Mouse (Mus musculus) urinary bladder, postnatal 4 days (tissue): ENCODE results near the gene Bmp7.

Experiments
- DNase-seq, 2 experiments: peaks; one replicate each; pipeline ENCODE4 v3.0.0; 2021 to 2022; ENCODE audit warnings: low spot score in 2 of 2

Gene Bmp7

DNA sequence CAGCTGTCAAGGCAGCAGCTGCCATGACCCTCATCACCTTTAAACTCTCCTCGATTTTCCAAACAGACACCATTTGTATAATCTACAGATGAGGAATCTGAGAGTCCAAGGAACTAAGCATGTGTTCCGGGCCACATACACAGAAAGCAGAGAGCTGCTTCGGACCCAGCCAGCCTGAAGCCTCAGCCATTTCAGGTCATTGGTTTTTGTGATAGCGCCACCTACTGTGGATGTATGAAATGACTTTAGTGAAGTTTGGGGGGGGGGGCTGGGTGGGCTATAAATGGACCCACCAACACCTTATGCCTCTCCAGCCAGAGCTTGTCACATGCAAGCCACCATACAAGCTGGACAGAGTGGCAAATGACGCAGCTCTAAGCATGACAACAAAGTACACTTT is 8.9 kb upstream of the Bmp7 start:
- no peak for DNase-seq

DNA sequence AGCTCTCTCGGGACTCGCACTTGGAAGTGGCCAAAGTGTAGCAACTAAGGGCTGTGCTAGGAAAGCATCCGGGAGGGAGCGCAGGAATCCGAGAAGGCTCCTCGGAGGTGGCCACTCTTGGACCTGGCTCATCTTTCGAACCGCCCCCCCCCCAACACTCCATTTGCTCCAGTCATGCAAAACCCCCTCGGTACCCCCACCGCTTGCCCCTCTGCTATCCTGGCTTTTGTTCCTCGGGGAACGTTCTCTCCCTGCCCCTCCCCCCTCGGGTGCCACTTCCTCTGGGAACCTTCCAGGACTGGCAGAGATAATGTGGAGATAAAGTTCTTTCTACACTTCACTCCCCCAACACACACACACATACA is 660 bp upstream of the Bmp7 start:
- DNase-seq = no peak

DNA sequence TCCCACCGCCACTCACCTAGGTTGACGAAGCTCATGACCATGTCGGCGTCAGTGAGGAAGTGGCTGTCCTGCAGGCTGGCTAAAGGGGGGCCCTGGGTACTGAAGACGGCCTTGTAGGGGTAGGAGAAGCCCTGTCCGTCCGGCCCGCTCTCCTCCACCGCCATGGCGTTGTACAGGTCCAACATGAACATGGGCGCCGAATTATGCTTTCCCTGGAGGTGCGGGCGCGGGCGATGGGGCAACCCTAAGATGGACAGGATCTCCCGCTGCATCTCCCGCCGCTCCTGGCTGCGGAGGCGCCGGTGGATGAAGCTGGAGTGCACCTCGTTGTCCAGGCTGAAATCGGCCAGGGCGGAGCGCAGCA is 500 bp downstream of the Bmp7 start:
- no peak for DNase-seq

DNA sequence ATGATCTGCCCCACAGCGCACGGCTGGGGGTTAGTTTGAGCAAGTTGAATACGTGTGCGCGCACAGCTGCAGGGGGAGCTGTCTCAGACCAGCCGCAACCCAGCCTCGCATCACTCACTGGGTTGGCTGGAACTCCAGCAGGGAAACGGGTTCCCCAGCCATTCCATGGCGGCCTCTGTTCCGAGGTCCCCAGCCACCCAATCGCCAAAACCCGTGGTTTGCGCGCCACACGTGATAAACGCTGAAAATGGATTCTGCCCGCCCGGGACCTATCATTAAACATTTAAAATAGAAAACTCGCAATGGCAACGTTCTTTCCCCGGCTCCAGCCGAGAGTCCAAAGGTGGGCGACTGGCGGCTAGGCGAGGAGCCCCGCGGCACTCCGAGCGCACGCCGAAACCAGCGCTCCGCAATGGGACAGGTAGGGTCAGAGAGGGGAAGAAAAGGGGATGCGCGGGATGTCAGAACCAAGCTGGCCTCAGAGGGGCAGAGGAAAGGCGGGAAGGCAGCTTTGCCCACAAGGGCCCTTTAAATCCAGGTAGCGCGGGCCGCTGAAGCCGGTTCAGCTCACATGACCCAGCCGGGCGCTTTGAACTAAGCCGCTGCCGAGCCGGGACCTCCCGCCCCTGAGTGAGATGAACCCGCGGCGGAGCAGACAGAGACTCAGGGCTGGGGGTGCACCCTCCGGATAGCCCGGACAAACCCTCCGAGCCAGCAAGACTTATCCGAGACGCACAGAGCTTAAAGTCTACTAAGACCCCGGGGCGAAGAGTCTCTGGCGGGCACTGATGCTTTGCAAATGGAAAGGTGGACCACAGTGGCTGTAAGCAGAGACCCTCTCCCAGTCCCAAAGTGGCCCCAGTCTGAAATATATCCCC is 1.1 kb downstream of the Bmp7 start:
- no peak for DNase-seq

DNA sequence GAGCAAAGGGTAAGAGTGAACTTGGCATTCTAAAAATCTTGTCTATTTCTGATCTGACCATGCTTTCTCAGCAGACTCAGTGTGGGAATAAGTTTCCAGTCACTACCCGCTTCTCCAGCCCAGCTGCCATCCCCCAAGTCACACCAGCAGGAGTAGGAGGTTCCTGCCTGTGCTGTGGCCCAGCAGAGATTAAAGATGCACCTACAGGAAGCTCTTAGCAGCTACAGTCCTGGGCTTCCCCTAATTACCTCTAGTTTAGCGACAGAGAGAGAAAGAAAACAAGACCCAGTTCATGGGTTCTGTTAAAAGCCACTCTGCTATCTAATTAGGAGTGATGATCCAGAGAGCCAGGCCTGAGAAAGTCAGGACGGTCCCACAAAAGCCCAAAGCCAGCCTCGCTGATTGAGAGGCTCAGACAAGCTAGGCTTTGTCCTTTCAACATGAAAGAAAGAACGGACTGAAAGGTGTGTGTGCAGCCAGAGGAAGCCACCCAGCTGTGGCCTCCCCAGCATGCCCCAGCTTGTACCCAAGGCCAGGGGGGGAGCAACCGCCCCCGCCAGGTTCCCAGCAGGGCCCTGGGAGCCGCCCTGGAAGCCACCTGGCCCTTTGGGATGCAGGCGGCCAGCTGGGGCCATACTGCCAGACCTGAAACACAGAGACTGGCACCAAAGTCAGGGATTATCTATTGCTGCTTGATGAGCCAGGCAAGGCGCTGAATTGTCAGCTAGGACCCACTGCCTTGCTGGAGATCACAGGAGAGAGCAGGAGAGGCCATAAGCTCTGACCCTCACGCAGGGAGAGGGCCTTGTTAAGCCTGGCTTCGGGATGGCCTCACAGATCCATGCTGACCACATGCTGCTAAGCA is 2.6 kb downstream of the Bmp7 start:
- DNase-seq = no peak

DNA sequence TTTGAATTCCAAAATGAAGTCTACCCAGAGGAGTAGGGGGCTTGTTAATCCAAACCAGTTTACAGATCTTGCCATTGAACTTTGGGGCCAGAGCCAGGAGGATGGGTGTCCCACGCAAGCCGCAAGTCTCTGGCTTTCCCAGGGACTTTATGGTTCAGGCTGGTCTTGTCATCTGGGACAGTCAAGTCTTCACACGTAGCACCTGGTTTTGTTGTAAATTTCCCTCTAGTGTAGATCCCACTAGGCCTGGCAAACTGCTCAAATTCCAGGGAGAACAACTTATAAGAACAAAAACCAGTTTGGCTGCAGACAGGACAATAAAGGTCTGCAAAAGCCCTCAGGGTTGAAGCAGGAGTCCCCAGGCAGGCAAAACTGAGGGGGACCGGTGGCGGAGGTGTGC is 3.3 kb downstream of the Bmp7 start:
- DNase-seq = no peak

DNA sequence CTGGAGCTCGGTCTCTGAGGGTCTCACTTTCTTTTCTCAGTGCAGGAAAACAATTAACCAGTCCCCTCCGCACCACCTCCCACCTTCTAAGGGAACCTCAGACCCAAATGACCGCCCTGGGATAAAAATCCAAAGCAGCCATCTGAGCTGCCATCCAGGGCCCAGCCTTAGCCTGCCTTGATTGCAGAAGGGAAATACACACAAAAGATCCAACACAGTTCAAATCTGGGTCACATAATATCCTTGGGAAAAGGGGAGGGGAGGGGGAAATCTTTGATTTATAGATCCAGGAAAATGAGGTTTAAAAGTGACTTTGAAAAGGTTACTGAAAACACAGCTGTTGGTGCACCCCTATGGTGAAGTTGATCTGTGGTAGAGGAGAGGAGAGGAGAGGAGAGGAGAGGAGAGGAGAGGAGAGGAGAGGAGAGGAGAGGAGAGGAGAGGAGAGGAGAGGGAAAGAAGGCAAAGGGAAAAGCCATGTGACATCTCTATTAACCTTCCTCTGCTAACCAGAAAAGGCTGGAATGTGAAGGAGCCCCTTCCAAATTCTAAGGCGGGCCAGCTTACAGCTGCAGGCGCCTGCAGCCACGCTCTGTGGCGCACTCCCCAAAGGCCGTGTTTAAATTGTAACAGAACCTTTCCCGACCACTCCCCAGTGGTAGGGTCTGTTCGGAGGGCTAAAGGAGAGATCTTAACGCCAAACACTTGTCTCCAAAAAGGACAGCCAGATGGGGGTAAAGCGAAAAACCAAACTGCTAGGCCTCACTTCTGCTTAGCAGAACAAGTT is 4.2 kb downstream of the Bmp7 start:
- DNase-seq = no peak

DNA sequence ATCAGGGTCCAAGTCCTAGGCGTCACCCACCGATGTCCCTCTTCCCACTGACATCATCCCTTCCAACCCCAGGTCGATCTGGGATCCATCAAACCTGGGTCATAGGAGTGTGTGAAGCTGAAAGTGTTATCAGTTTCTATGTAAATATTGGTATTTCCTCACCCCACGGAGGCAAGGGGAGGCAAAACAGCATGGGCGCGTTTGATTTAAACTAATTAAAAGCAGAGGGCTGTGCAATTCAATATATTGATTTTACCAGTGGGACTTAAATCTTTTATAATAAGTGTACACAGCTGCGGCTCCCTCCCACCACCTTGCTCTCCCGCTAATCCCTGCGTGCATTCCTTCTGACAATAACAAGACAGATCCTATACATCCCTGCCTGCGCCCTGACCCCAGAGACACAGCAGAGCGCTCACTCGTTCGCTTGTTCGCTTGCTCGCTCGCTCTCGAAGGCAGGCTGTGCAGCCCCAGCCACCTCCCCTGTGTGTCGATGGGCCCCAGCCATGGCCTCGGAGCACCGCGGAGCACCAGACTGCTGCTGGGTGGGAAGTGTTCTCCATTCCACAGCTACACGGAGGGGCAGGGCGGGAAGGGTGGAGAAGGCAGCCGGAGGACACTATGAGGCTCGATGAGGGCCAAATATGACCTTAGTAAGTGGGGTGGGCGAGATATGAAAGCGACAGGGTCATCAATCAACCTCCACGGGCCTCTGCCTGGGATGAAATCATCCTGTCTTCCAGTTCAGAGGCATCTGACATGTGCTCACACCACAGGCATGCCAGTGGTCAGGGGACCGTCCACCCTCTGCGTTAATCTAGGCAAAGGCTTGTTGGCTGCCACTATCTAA is 5.0 kb downstream of the Bmp7 start:
- DNase-seq = no peak

DNA sequence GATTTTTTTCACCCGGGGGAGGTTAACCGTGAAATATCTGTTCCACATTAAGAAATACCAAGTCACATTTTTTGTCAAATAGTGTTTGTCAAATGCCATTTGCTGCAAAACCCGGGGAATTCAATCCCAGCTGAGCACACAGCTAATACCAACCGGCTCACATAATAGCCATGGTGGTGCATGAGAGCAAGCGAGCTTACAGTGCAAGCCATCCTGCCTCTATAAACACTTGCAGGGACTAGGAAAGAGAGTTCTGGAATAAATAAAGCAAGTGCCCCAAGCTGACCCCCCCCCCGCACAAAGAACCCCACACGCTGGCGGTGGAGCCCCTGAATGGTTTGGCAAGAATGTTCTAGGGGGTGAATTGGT is 5.7 kb downstream of the Bmp7 start:
- DNase-seq = no peak

DNA sequence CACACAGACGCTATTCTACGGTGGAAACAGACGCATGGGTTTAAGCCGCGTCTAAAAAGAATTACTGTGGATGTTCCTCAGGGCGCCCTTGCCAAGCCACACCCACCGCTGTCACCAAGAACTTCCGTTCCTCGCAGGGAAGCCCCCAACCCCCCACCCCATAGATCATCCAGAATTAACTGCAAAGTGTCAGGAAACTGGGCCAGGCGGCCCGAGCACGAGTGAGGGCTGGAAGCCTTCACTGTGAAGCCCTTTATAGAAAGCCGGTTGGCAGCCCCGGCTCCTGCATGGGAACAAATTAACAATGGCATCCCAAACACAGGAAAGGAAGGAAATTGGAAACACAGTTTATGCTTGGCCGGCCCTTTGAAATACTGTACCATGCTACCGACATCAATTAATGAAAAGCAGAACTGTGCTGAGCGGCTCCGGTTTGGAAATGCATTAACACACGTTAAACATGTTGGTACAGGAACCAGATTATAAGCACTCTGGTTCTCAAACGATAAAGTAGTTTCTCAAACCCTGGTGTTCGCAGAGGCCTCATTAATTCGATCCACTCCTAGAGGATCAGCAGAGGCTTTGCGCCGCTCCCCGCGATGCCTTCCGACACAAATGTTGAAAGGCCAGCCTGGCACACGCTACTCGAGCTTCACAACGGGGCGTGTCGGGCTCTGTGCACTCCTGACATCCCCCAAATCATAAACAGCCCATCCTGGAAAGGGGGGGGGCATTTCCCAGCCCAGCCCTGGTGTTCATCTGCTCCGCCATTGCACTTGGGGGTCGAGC is 6.3 kb downstream of the Bmp7 start:
- no peak for DNase-seq

DNA sequence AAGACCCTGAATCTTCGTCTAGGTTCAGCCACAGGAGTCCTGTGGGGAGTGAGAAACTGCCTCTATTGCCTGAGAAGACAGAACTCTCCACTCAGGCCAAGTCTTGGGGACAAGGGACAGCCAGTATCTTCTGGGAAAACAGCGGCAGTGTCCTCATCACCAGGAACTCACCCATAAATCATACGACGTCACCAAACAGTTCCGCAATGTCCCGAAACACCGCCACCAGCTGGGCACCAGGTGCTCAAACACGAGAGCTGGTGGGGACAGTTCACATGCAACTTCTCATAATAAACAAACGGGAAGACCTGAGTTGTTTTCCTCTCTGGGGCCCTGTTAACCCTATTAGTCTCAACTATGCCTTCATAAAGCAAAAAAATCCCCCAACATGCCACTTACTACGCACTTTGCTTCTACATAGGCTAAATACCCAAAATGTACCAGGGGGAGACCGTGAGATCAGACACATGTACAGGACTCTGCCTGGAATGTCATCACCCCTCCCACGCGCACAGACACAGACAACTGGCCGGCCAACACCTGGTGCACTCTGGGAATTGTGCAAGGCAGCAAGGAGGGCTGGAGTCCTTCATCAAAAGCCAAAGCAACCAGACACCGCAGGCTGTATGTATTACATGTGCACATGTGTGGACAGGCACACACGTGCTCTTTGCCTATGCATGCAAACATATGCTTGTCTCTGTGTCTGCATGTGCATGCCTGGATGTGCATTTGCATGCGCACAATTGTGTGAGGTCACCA is 8.8 kb downstream of the Bmp7 start:
- no peak for DNase-seq

DNA sequence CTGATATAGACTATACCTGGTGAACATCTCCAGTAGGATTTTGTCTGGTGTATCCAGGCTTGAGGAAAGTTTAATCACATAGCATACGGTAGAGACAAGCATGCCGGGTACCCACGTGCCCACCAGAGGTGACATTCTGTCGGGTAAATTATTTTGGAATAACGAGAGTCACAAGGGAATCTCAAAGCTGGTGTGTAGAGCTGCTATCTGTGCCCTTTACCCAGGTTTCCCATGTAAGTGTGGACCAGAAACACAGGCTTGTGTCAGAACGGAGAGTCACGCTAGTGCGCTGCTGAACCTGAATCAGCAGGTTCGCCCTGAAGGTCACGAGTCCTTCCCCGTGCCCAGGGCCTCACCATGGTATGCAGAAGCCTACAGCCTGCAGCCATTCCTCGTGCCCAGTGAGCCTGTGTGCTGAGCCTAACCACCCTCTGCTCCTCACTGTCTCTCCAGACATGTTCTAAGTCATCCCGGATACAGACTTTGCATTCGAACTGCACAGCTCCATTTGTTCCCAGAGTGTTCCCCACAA is 10.2 kb downstream of the Bmp7 start:
- no peak for DNase-seq

DNA sequence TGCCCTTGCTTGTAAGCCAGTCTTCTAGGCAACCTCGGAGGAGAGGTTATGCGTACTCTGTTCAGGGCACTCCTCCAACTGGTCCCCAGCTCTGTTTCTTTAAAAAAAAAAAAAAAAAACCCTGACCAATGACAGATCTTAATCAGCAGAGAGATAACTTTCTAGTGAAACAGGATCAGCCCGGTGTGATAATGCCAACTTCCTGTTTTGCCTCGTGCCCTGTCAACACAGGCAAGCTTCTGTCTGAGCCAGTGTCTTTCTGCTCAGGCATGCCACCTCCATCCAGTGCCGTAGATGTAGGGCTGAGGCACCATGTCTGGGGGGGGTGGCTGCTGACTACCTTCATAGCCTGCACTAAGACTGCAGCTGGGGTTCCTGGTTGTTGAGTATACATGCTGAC is 12.5 kb downstream of the Bmp7 start:
- DNase-seq = no peak

DNA sequence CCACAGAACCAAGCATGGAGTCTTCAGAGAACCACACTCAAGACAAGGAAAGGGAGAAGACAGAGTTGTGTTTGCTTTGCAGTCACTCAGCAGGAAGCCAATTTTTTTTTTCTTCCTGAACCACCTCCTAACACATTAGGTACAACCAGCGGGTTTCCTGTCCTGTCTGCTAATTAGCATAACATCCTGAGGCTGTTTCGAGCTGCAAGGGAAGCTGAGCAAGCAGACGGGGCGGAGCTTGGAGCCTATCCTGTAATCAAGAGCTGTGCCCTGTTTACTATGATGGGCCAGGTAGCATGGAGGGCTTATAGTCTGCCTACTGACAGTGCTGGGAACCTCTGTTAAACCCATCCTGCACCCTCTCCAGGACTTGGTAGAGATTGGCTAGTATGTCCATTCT is 13.8 kb downstream of the Bmp7 start:
- DNase-seq = no peak

DNA sequence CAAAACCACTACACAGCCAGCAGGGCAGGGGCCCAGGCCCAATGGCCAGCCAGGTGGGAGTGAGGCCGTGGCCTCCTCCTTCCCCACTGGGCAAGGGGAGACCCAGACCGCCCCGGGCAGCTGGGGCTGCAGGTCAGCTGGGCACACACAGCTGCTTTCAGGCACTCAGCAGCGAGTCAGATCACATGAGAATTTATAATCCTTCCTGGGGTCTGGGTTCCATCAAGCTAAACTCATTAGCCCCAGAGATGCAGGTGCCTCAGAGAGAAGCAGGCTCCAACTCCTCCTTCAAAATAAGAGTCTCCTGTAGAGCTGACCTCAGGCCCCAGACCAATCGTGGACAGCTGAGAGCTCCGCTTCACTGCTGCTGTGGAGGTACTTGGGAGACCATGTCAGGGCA is 15.2 kb downstream of the Bmp7 start:
- DNase-seq = no peak

DNA sequence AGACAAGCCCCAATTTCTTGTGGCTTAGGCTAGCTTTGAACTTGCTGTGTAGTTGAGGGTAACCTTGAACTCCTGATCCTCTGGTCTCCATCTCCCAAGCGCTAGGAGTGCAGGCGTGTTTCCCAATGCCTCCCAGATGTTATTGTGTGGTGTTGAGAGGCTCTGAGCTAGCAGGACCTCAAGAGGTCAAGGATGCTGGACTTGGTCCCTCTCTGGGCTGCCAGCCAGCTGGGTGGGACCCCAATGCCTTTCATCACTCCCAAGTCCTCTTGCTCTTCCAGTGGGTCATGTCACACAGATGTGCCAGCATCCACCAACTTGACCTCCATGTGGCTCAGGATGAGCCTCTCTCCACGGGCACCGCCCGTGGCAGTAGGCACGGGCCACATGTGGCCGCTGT is 16.9 kb downstream of the Bmp7 start:
- peak in 1 of 2 experiments; percentile 54 for DNase-seq

DNA sequence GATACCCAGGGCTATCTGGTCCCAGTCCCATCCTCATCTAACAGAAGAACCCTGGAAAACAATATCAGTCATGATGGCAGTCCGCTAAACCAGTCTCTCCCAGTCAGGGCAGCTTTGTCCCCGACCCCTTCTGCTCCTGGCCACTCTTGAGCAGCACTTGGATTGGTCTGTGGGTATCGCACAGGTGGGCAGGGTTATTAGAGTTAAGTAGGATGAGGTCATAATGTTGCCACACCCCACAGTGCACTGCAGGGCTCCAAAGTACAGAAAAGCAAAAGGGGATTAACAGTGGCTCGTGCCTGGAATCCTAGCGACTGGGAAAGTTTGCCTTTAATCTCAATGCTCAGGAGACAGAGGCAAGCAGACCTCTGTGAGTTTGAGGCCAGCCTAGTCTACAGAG is 17.5 kb downstream of the Bmp7 start:
- DNase-seq = no peak

DNA sequence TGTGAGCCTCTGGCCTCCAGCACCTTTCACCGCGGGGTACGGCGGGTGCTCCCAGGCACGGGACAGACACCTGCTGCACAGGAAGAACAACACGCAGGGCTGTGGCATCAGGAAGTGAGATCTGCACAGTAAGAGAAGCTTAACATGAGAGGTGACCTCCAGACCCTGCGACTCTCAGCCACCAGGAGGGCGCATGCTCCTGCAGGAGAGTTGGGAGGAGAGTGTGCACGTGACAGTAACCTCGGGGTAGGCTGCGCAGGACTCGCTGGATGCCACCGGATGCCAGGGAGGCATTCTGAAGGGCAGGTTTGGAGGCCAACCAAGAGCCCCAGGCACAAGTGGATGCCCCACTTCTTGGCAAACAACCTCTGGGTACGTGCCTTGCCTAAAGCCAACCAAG is 26.1 kb downstream of the Bmp7 start:
- DNase-seq = no peak

DNA sequence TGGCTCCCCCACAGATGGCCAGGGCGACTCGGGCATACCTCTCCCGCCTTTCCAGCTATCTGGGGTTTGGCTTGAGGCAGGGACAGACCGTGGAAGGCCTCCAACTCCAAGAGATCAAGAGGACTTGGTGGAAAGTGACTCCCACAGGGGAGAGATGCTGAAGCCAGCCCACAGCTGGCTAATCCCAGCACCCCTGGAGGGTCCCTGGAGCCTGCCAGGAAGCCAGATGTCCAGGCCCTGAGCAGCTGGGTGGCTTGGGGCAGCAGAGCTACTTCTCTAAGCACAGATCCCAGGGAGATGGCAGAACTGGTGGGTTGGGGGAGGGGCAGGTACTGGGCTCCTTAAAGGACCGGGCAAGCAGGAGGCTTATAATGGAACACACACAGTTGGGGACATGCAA is 28.4 kb downstream of the Bmp7 start:
- DNase-seq = no peak

DNA sequence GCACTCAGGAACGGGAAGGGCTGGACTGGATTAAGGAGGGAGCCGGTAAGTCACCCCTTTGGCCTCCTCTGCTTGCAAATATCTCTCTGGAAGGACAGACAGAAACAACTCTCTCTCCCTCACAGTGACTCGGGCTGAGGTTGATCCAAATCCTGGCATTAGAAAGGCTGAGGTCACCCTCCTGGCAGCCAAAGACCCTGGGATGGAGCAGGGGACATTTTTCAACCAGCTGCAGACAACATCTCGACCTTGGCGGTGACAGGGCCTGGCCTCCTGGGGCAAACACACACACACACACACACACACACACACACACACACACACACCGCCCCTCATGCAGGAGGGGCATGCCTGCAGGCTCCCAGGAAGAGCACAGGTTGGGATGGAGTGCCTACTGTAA is 29.0 kb downstream of the Bmp7 start:
- DNase-seq = no peak
